Mouse (Mus musculus) cerebellum, adult 2 months (tissue): ENCODE results near the gene Pard6b.

Source experiments
- CTCF ChIP-seq: fragments of 200-500 bp; IDR thresholded peaks from 2 replicates; pipeline ENCODE4 v1.5.1; 2011; ENCODE audit warnings: low read depth, mild to moderate bottlenecking, control low read depth, low read length, moderate library complexity, borderline replicate concordance; ENCODE audit not compliant: insufficient read depth
- POLR2A ChIP-seq: fragments of 200-500 bp; IDR thresholded peaks from 2 replicates; pipeline ENCODE4 v1.6.1; 2011; ENCODE audit warnings: low read length, control low read depth, borderline replicate concordance; ENCODE audit not compliant: insufficient read depth

DNA sequence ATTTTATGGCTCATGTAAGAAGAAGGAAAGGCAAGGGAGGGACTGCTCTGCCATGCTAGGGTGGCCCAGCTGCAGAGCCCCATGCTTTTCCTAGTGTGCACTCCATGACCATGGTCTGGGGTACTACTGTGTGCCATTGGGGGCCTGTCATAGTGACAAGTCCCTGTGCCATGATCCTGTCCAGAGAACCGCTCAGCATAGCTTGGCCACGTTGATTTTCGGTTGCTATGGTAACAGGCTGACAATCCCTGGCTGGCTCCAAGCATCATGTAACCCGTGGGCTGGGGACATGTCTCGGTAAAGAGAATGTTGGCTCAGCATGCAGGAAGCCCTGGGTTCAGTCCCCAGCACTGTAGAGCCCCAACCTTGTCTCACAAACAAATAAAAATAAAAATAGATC lies 63.0 kb downstream of the Pard6b start:
- TF ChIP-seq POLR2A (no peak), CTCF (no peak)
